Mouse (Mus musculus) cerebellum, adult 8-10 months (tissue): Measurements from ENCODE around the gene Nkx2-3.

Source experiments
- DNase-seq: peaks from one replicate; pipeline ENCODE4 v3.0.0; 2022

Nkx2-3 gene

DNA sequence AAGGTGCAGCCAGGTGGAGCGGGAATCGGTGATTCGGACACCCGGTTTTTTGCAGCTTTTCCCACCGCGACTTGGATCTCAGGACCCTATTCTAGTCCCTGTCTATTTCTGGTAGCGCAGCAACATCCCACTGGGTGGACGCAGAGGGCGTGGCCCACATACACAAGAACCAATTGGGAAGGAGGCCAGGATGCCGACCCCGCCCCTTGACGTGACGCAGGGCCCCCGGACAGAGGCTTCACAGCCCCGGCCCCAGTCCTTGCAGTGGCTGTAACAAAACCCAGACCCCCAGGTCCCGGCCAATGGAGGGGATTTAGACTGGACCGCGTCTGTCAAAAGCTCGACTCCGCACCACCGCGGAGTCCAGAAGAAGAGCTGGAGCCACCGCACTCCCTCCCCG lies at the start of gene Nkx2-3:
Gene Nkx2-3, plus strand, starts transcription at position 275 of the 400 bp plus-strand sequence.
- DNase-seq, result no peak

DNA sequence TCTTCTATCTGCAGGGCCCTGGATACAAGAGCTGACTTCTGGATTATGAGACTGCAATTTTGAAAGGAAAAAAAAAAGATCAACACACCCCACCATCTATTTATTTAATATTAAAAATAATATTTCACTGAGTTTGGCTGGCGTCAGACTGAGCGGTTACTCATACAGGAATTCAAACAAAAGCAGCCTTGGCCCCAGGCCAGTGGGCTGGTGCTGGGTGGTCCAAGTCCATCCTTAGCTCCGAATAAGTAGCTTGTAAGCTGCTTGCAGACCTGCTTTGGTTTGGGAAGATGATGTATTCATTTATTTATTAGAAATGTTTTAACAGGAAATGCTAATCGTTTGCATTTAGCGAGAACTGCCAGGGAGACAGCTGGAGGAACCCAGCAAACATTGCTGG lies 49.0 kb upstream of the Nkx2-3 start:
- no peak for DNase-seq

DNA sequence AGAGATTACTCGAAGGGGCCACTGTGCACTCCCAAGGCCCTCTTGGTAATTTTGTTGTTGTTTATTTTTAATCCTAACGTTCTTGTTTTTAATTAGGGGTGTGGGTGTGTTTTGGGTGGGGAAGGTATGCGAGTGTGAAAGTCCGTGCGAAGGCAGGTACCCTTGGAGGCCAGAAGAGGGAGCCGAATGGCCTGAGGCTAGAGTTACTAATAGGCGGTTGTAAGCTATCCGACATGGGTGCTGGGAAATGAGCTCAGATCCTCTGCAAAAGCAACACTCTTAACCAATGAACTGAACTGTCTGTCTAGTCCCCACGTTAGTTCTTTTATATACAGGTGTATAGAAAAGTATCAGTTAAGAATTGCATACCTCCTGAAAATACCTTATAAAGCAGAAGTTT lies 43.8 kb upstream of the Nkx2-3 start:
- no peak for DNase-seq

DNA sequence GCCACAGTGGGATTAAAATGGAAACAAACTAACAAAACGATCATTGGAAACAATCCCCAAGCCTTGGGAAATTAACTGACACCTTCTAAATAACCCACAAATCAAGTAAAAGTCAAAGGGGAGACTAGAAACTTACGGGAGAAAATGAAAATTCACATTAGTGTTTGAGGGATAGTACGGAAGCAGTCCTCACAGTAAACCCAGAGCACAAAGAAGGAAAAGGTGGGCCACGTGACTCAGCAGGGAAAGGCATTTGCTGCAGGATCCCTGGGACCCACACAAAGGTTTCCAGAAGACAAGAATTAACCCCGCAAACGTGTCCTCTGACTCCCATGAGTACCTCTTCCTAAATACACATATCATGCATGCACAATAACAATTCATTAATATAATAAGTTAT lies 43.0 kb upstream of the Nkx2-3 start:
- no peak for DNase-seq

DNA sequence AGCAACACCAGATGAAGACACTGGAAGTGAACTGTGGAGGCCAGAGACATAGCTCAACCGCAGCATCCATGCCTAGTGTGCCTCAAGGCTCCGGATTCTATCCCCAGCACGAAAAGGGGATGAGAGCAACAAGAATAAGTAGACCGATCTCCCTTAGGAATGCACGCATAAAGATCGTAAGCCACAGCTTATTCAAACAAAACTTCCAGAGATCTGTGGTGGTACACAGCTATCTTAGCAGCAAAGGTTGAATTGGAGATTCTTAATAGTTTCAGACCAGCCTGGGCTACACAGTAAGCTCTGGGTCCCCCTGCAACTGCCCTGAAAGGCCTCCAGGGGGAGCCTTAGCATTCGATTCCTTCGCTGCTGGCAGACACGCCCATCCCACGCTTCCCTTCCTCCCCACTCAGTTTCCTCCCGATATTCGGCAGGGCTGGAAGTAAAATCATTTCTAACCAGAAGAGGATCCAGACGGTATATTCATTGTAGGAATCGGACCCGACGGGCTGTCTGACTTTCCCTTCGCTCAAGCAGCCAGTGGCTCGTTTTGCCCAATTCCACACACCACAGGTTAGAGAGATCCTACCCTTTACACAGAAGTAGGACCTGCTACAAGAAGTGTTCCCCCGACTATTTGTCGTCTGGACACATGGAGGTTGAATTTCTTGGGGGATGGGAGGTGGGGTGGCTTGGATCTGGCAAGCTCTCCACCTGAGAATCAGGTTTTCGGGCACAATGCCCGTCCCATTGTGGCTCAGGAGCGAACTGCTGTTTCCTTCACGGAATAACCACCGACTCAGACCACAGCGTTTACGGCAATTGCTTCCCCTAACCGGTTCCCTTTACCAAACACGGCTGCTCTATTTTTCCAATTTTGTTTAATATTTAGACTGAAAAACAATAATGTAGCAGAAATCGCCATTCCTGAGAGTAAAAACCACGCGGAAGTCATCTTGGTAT lies 41.0 kb upstream of the Nkx2-3 start:
- DNase-seq, result peak; percentile 58

DNA sequence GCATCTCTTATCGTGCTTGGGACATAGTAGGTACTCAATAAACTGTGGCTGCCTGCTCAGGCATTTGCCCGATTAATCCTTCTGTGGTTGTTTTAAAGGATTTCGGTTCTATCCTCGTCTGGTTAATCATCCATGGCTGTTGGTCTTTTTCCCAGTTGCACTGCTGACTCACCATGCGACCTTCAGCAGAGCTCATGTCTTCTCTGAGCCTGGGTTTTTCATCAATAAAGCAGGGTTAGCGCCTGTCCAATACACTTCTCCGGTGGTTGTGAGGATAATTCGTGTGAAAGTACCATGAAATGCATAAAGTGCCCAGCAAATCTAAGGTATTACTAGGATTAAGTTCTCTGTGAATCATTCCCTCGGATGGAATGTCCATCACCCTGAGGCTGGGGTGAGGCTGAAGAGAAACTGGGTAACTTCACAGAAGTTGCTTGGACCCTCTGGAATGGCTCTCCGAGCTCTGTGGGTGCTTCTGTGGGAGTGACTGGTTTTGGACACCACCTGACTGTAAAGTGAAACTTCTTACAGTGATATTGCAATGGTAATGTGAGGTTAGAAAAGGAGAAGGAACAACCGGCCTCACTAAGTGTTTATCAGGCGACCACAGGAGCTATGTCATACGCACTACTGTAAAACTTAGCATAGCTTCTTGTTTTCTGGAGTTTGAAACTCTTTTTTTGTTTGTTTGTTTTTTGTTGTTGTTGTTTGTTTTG lies 32.9 kb upstream of the Nkx2-3 start:
- DNase-seq, result no peak

DNA sequence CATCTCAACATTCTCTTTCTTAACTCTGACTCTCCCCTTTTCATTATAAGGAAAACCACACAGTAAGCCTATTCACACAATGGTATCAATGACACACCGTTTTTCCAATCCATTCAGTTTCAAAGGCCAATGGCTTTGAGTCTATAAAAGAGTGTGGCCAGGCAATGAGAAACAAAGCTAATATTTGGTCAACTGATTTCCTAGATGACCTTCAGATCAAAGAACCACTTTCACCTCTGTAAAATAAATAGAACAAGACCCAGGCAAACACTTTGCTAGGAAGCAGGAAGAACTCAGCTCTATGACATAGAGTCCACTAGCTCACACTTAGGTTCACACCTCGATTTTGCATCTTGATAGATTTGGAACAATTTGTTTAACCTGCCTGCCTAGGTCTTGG lies 30.9 kb upstream of the Nkx2-3 start:
- no peak for DNase-seq

DNA sequence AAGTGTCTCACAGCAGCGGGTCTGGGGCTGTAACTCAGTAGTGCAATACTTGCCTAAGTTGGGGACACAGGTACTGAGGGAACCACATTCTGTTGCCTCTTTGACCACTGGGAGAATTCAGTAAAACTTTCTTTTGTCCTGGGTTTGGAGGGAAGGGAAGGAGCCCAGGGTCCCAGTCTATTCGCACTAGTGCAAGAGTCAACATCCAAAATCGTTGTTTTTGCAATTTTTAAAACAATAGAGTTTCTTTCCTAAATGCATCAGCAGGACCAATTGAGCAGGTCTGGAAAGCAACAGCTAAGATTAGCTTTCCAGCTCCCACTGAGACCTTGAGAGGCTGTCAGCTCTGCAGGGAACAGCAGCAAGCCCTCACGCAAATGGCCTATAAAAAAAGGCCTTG lies 28.9 kb upstream of the Nkx2-3 start:
- no peak for DNase-seq

DNA sequence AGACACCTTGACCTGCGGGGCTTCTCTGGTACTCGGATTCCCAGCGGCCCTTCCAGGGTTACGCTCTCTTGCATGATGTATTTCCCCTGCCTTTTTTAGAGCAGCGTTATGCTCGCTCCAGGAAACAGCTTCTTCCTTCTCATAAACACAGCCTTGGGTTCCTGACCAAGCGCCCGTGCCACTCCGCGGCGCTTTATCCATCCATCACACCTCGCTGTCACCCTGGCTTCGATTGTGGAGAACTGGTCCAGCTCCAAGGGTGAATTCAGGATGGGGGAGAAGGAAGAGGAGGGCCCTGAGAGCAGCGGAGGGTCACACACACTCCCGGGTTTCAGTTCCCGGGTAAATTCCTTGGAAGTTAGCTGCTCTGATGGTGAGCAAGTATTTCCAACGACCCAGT lies 28.5 kb upstream of the Nkx2-3 start:
- DNase-seq, result no peak

DNA sequence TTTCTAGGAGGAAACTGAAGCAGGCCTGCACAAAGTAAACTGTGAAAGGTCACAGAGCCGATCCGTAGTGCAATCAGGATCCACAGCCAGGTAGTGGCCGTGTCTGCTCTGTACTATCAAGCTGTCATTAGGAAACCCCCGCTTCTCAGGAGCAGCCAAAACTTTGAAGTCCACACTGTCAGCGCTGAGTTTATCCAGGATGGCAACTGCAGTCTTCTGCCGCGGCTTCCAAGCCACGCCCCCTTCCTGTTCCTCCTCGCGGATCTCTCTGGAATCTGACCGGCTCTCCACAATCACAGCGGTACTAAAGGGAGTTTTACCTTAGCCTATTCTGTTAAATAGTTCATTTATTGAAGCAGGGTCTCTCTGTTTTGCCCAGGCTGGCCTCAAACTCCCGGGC lies 27.3 kb upstream of the Nkx2-3 start:
- no peak for DNase-seq

DNA sequence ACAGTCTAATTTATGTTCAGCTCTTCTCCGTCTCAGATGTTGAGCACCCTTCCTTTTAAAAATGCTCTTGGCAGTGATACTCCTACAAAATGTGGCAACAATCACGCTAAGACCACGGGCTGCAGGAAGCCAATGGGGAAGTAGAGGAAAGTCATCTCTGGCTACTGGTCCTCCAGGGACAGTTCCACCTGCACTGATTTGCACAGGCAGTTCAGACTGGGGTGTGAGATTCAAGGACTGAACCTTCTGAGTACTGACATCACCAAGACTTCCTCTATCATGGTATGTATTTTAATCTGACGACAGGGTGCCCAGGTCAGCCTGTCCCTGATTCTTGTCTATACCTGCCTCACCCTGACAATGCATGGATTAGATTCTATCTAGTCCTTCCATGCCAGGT lies 20.1 kb upstream of the Nkx2-3 start:
- no peak for DNase-seq

DNA sequence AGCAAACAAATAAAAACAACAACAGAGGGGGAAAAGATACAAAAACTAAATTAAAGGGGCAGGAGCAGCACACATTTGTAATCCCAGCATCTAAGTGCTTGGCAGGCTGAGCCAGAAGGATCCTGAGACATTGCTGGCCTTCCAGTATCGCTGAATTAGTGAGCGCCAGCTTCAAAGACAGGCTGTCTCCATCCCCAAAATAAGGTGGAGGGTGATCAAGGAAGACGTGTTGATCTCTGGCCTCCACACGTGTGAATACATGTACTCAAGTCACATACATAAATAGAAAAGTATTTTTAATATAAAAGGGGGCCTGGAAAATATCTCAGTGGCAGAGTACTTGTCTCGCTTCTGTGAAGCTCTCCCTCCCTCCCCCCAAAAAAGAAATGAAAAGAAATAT lies 15.1 kb upstream of the Nkx2-3 start:
- DNase-seq, result no peak

DNA sequence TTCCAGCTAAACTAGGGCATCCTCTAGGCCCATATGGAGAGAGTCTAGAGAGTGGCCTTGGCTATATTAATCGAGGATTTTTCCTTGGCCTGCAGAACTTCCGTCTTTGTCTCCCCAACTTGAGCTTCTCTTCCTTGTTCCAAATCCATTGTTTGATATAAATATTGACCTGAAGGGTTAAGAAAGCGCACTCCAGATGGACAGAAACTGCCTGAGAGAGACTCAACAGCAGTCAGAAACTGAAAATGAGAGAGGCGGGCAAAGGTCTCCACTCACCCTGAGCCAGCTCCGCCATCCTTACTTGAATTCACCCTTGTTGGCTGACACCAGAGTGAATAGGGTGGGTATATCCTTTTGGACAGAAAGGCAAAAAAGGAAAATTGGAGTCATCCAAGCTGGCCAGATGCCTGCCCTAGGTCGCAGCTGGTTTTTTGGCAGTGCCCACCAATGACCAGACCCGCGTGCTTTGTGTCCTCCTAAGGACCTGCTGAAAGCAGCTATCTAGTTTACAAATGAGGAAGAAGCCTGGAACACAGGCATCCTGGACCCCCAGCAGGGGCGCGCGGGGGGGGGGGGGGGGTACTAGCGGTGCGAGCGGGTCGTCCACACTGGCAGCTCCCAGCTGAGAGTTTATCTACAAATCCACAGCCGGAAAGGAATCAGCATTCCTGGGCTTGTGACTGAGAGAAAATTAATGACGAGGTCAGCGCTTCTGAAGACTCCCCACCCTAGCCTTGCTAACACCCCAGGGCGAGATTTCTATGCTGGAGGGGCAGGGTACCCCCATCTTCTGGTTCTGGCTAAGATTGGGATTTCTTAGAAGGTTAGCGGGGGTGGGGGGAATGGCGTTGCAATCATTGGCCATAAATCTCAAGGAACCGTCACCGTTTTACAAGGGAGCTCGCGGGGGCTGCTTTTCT lies 13.1 kb upstream of the Nkx2-3 start:
- no peak for DNase-seq

DNA sequence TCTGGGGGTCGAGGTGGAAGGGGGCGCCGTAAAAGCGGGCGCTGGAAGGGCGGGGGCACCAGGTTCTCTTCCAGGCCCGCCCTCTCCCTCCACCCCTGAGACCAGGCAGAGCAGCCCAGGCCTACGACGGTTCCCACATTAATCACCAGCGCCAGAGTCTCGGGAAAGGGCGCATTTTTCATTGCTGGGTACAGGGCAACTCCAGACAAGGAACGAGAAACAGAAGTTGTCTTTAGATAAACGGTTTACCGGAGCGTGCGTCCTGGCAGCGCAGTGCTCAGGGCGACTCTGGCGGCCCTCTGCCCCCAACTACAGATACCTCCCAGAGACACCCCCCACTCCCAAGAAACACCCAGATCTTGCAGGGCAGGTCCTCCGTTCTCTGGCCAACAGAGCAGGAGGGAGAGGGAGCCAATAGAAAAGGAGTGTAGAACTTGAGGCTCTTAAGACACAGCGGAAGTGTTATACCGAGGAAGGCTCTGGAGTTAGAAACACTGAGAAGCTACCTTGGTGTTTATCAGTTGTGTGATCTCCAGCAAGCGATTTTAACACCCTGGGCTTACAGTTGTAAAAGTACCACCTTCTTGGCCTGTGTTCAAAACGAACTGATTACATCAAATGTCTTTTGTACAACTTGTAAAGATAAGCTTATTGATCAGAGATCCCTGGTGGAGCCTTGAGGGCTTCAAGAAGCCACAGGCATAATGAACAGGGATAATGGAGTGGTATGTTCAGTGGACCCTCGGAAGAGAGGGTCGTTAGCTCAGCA lies 12.2 kb upstream of the Nkx2-3 start:
- no peak for DNase-seq

DNA sequence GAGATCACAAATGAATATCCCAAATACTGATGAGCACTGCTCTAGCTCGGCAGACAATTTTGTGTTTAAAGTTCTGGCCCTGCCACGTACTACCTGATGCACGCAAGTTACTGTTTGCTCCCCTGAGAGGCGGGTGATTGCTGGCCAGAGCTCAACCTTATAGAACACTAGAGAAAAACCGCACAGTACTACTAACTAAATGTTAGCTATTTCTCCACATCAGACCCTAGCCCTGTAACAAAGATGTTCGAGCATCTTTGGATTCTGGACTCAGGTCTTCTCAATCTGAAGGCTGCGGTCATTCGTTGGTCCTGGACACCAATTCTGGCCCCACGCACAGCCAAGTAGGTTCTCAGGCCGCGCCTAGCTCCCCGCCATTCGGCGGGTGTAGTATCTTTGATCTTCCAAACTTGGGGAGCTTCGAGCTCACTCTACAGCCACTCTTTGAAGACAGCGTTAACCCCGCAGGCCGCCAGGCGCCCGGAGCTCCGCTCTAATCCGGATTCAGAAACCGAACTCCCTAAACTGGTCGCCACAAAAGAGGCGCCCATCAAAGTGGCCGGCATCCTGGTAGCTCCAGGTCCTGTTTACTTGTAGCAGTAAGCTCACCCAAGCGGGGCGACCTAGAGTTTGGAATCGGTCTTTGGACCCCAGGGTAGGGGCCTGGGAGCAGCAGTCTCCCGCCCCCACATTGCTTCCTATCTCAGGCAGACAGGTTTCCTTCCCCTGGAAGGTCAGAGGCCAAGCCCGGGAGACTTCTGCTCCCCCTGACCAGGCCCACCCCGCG lies 11.4 kb upstream of the Nkx2-3 start:
- DNase-seq, result no peak

DNA sequence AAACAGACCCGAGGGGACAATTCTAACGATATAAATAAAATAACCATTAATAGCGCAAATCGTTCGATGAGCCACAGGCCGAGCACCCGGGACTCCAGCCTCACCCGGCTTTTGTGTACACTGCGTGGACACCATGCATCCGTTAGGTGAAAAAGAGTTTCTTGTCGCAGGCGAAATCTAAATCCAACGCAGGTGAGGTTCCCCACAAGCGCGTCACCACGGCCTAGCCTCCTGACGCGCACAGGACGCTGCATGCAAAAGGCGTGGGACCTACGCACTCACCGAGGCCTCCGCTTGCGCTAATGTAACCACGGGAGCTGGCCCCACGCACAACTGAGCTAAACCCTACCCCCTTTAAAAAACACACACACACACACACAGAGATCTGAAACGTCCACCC lies 10.7 kb upstream of the Nkx2-3 start:
- no peak for DNase-seq

DNA sequence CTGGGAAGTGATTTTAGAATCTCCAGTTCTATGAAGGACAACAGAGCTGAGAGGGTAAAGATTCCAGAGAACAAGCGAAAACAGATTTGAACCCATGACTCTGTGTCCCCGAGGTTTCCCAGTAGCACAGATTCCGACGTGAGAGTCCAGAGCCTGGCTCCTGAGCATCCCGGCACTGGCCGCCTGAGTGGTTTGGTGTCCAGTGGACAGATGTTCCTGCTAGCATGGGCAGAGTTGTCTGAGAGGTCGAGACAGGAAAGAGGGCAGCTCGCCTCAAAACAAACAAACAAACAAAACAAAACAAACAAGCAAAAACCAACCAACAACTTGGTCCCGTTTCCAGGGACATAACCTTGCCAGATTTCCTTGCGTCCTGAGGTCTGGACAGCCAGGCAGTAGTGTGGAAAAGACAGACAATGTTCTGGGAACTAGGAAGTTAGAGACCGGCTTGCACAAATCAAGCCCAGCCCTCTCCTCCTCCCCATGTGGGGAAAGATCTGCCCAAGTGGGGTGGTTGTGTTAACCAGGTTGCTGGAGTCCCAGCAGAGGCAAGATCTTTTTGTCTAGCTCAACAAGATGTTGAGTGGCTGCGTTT lies 10.0 kb upstream of the Nkx2-3 start:
- no peak for DNase-seq

DNA sequence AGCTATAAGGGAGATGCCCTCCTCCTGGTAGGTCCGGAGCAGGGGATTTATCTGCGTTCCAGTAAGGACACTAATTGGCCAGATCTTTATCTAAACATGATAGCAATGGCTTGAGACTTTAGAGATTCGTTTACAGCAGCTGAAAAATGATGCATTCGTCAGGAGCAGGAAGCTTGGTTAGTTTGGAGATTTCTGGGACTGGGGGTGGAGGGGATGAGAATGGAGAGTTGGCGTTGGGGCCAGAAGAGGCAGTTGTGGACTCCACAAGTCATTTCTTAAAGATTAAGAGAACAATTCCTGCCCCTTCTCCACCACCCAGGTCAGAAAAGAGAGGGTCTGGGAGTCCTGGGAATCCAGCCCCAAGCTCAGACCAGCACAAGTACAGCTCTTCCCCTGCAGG lies 8.6 kb upstream of the Nkx2-3 start:
- DNase-seq, result no peak

DNA sequence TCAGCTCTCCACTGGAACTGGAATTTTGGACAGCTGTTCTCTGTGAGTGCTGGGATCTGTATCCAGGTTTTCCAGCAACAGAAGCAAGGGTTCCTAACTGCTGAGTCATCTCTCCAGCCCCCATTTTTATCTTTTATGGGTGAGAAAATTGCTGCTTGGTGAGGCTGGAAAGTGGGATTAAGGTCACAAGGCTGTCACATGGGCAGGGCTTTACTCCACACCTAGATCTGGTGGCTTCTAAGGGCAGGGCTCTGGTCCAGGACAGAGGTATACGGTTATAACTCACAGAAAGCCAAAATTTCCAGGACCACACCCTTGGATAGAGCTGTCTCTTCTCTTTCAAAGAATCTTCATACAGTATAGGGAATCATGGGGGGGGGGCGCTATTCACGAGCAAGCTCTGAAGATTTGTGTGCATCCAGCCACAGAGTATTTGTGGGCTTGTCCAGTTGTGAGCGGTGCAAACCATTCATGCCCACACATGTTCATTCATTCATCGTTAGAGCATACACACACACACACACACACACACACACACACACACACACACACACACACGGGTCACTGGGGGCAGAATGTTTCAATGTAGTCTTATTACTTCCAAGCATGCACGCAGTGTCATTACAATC lies 7.5 kb upstream of the Nkx2-3 start:
- DNase-seq, result no peak

DNA sequence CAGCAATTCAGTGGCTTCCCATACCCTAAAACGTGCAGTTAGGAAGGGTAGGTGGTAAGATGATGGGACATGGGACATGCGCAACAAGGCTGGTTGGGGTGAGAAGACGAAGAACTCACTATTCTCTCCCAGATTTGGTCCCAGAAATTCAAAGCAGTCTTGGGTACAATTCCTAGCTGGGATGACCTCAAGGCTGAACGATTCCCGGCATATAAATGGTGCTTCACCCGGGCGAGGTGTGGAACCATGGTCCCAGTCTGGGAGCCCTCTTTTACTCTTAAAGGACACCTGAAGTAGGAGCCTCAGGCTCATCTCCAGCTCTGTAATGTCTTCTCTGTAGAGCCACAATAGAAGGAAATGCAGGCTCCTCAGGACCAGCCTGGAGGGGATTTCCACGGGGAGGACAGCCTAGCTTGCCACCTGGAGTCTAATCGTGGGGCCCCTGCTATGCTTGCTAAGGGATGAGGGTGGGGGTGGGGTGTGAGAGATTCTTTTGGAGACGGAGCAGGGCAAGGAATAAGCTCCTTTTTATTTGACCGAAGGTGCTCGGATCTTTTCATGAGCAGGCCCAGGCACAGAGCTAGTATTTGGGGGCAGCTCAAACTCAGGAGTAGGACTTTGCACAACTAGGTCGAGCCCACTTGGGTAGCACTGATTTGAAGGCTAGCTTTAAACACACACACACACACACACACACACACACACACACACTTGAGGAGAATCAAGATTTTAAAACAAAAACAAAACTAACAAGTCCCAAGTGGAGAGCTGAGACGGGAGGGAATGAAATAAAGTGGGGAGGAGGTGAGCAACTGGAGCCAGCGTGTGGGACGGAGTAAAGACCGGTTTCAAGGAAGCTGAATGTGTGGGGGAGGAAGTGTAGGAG lies 6.2 kb upstream of the Nkx2-3 start:
- no peak for DNase-seq
